Mouse (Mus musculus) lung, embryonic 15.5 days (tissue): ENCODE results near the gene Brsk2. TPM values are rescaled to one million over a fixed set of nuclear protein-coding genes. Genes with fewer than 3 reads are reported as not detected.

ENCODE experiments used
- ATAC-seq: fragments of 200-750 bp; cut with Nextera tagmentation; 2 replicates; pipeline ENCODE4 v1.8.0; 2017; ENCODE audit warnings: moderate number of reproducible peaks, borderline replicate concordance; ENCODE audit not compliant: low FRiP score, low TSS enrichment; ENCODE audit errors: extremely low read depth
- H3K27ac ChIP-seq: fragments of 300-500 bp; sonication (generic); 2 replicates; pipeline ENCODE4 v1.5.1; 2015; ENCODE audit warnings: moderate library complexity, mild to moderate bottlenecking, inconsistent platforms
- H3K27me3 ChIP-seq: fragments of 300-500 bp; sonication (generic); 2 replicates; pipeline ENCODE4 v1.6.1; 2015; ENCODE audit warnings: inconsistent platforms
- H3K36me3 ChIP-seq: fragments of 300-500 bp; sonication (generic); 2 replicates; pipeline ENCODE4 v1.6.1; 2015; ENCODE audit warnings: inconsistent platforms
- H3K4me1 ChIP-seq: fragments of 300-500 bp; sonication (generic); 2 replicates; pipeline ENCODE4 v1.6.1; 2015; ENCODE audit warnings: inconsistent platforms
- H3K4me2 ChIP-seq: fragments of 300-500 bp; sonication (generic); 2 replicates; pipeline ENCODE4 v1.6.1; 2015; ENCODE audit warnings: inconsistent platforms, mild to moderate bottlenecking, moderate library complexity
- H3K4me3 ChIP-seq: fragments of 300-500 bp; sonication (generic); 2 replicates; pipeline ENCODE4 v1.5.1; 2015; ENCODE audit warnings: mild to moderate bottlenecking, inconsistent platforms
- H3K9ac ChIP-seq: fragments of 300-500 bp; sonication (generic); 2 replicates; pipeline ENCODE4 v1.6.1; 2015; ENCODE audit warnings: inconsistent platforms
- H3K9me3 ChIP-seq: fragments of 300-500 bp; sonication (generic); 2 replicates; pipeline ENCODE4 v1.6.1; 2016; ENCODE audit warnings: inconsistent platforms
- WGBS: fragments of 180-500 bp; shearing (Covaris S2); methylation state at CpG from one replicate; pipeline ENCODE4 v1.1.7; 2015; 5-methylcytosine and 5-hydroxymethylcytosine counted together
- polyA plus RNA-seq: library from polyadenylated mRNA; unstranded; fragments of >200 nt; fragmentation: Nextera tagmentation; extraction: Ambion mirVana; gene quantifications from 2 replicates; pipeline ENCODE4 v1.2.1, GENCODE M21; 2015

Brsk2 gene
- polyA plus RNA-seq, 1 experiment from 2014 or later = 0.69 TPM

- Histone ChIP-seq H3K4me1 (no peaks in the 10 kb centered on the region), H3K36me3 (no peaks in the 10 kb centered on the region), H3K27me3 (no peaks in the 10 kb centered on the region; the same call in 1 of the 2 replicates), H3K4me2 (no peak overlapping the region), H3K9ac (no peak overlapping the region), H3K4me3 (no peak overlapping the region), H3K27ac (no peak overlapping the region), H3K9me3 (no peaks in the 10 kb centered on the region)
- no peak for ATAC-seq
- 91% methylated on average over 6 of the region's 6 CpGs for WGBS
Observed at GRCm38 (mm10) chr7:141934951-141935350, 14.6 kb upstream of the Brsk2 start.

- WGBS = 66% methylated on average over 5 of the region's 5 CpGs
- Histone ChIP-seq H3K27ac (no peak overlapping the region), H3K36me3 (no peaks in the 10 kb centered on the region), H3K9me3 (no peaks in the 10 kb centered on the region), H3K4me2 (no peak overlapping the region), H3K4me3 (no peak overlapping the region), H3K9ac (no peak overlapping the region), H3K4me1 (no peaks in the 10 kb centered on the region), H3K27me3 (peaks cover 33% of the 10 kb centered on the region)
- no peak for ATAC-seq
Observed at GRCm38 (mm10) chr7:141943444-141943843, 6.1 kb upstream of the Brsk2 start.

DNA sequence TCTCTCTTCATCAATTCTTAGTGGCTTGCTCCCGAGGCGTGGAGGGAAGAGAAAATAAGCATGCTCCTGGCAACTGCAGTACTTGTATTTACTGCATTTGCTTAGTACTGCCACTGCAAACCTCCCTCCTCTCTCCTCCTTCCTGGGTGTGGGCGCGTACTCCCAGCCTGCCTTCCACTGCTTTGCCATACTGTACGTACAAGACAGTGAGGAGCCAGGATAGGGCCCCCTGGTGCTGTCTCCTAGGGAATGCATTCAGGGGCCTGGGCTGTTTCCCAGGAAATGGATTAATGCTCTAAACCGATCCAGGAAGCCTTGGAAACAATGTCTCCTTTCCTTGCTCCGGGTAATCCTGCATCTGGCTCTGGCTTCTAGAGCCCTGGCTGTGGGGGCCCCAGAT, 3.6 kb upstream of the Brsk2 start:
- no peak overlapping the region for H3K4me3 ChIP-seq
- no peaks in the 10 kb centered on the region for H3K9me3 ChIP-seq
- H3K4me2 ChIP-seq = no peak overlapping the region
- no peak for ATAC-seq
- H3K4me1 ChIP-seq = peaks cover 12% of the 10 kb centered on the region
- no peaks in the 10 kb centered on the region for H3K36me3 ChIP-seq
- no peak overlapping the region for H3K9ac ChIP-seq
- H3K27me3 ChIP-seq = peaks cover 58% of the 10 kb centered on the region
- H3K27ac ChIP-seq = no peak overlapping the region
- WGBS = 24% methylated on average over 7 of the region's 7 CpGs

DNA sequence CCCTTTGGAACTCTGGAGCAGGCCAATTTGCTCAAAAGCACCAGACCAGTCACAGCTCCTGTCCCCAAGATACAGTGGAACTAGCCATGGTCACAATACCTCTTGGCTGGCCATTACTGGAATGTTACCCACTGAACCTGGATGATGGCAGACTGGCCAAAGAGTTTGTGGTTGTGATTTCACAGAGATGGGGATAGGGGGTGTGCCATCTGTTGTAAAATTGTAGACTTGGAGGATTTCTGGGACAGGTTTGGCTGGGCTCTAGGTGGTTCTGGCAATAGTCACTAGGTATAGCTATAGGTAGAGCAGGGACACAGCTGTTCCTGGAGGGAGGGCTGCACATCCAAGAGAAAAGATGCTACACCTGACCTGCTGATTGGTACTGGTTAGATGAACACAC, 2.0 kb upstream of the Brsk2 start:
- no peak for ATAC-seq
- no peak overlapping the region for H3K9ac ChIP-seq
- H3K9me3 ChIP-seq = no peaks in the 10 kb centered on the region
- H3K4me1 ChIP-seq = peaks cover 12% of the 10 kb centered on the region
- no peak overlapping the region for H3K4me2 ChIP-seq
- H3K4me3 ChIP-seq = no peak overlapping the region
- H3K27me3 ChIP-seq = peaks cover 74% of the 10 kb centered on the region
- no peaks in the 10 kb centered on the region for H3K36me3 ChIP-seq
- no peak overlapping the region for H3K27ac ChIP-seq

- Histone ChIP-seq H3K4me1 (peaks cover 12% of the 10 kb centered on the region), H3K36me3 (no peaks in the 10 kb centered on the region), H3K27ac (no peak overlapping the region), H3K9ac (no peak overlapping the region), H3K4me3 (no peak overlapping the region), H3K4me2 (no peak overlapping the region), H3K27me3 (peaks cover 78% of the 10 kb centered on the region), H3K9me3 (no peaks in the 10 kb centered on the region)
- no peak for ATAC-seq
- WGBS = 100% methylated on average over 1 of the region's 1 CpGs
Observed at GRCm38 (mm10) chr7:141948045-141948444, 1.5 kb upstream of the Brsk2 start.

DNA sequence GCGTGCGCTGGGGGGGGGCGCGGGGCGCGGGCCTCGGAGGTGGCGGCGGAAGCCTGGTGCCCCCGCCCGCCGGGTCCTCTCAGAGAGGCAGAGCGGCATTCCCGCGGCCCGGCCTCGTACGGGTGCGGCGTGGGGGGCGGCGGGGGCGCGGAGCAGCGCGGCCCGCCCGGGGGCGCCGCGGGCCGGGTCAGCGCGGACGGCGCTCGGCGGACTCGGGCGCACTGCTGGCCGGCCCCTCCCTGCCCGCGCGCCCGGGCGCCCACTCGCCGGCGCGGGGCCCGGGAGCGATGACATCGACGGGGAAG, 200 bp downstream of the Brsk2 start:
- no peak overlapping the region for H3K9ac ChIP-seq
- peak; percentile 44; the same call in 1 of the 2 replicates for ATAC-seq

GRCm38 (mm10) chr7:141950104-141951013, 808 bp downstream of the Brsk2 start:
- Histone ChIP-seq H3K9me3 (no peaks in the 10 kb centered on the region), H3K4me2 (peak overlapping the region; percentile 90), H3K9ac (no peak overlapping the region), H3K27me3 (peaks cover 82% of the 10 kb centered on the region), H3K27ac (no peak overlapping the region), H3K36me3 (no peaks in the 10 kb centered on the region), H3K4me3 (peak overlapping the region; percentile 43), H3K4me1 (peaks cover 12% of the 10 kb centered on the region)
- 2% methylated on average over 78 of the region's 84 CpGs for WGBS
- peak; percentile 23; the same call in 1 of the 2 replicates for ATAC-seq

More for the DNA sequence above, 200 bp downstream of the Brsk2 start:
- H3K4me3 ChIP-seq = peak overlapping the region; percentile 43
- H3K9me3 ChIP-seq = no peaks in the 10 kb centered on the region
- H3K27me3 ChIP-seq = peaks cover 84% of the 10 kb centered on the region
- peak overlapping the region; percentile 90 for H3K4me2 ChIP-seq
- no peak overlapping the region for H3K27ac ChIP-seq
- H3K36me3 ChIP-seq = no peaks in the 10 kb centered on the region
- peaks cover 12% of the 10 kb centered on the region for H3K4me1 ChIP-seq
- WGBS = no CpG with 5 or more reads among the region's 54 CpGs

- Histone ChIP-seq H3K36me3 (no peaks in the 10 kb centered on the region), H3K4me1 (peaks cover 12% of the 10 kb centered on the region), H3K27me3 (peaks cover 68% of the 10 kb centered on the region), H3K4me3 (no peak overlapping the region), H3K9me3 (no peaks in the 10 kb centered on the region), H3K9ac (no peak overlapping the region), H3K27ac (no peak overlapping the region), H3K4me2 (no peak overlapping the region)
- no peak for ATAC-seq
- WGBS = 87% methylated on average over 4 of the region's 4 CpGs
Observed at GRCm38 (mm10) chr7:141951821-141952220, 2.3 kb downstream of the Brsk2 start.

DNA sequence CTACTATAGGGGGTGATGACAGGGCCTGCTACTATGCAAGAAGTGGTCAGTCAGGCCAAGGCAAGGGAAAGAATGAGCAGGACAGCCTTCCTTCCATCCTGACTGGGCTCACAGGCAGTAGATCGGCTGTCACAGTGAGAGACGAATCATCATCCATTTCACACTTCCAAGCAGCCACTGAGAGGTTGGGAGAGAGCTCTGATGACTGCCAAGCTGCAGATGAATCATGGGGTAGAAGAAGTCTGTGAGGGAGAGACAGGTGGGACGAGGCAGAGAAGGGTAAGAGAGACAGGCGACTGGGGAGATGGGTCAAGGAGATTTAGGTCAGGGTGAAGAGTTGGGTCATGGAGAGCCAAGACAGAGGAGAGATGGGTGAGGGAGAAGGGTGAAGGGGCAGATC, 3.4 kb downstream of the Brsk2 start:
- Histone ChIP-seq H3K4me3 (no peak overlapping the region), H3K27ac (no peak overlapping the region), H3K4me1 (peaks cover 12% of the 10 kb centered on the region), H3K4me2 (no peak overlapping the region), H3K36me3 (no peaks in the 10 kb centered on the region), H3K9me3 (no peaks in the 10 kb centered on the region), H3K27me3 (peaks cover 58% of the 10 kb centered on the region), H3K9ac (no peak overlapping the region)
- ATAC-seq = no peak
- WGBS = 63% methylated on average over 4 of the region's 4 CpGs

DNA sequence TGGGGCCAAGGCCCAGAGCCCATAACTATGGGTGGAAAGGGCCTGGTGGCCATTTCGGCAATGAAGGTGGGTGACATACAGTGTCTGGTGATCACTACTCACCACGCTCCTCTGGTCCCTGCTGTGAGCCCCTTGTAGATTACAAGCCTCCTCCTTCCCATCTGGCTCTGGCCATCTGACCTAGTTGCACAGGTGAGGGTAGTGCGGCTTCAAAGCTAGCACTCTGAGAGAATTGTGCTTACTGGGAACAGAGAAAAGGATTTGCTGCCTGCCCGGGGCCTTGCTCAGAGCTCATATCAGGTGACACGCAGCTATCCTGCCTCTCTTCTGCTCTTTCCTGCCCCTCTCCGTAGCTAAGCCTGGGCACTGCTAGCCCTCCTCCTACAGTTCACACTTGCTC, 4.1 kb downstream of the Brsk2 start:
- H3K9ac ChIP-seq = no peak overlapping the region
- no peaks in the 10 kb centered on the region for H3K9me3 ChIP-seq
- H3K4me1 ChIP-seq = peaks cover 12% of the 10 kb centered on the region
- WGBS = 67% methylated on average over 6 of the region's 6 CpGs
- ATAC-seq = no peak
- peaks cover 51% of the 10 kb centered on the region for H3K27me3 ChIP-seq
- H3K4me2 ChIP-seq = no peak overlapping the region
- H3K27ac ChIP-seq = no peak overlapping the region
- H3K36me3 ChIP-seq = no peaks in the 10 kb centered on the region
- no peak overlapping the region for H3K4me3 ChIP-seq

GRCm38 (mm10) chr7:141955565-141956173, 6.1 kb downstream of the Brsk2 start:
- H3K27me3 ChIP-seq = peaks cover 30% of the 10 kb centered on the region
- WGBS = 61% methylated on average over 5 of the region's 5 CpGs

GRCm38 (mm10) chr7:141956174-141956566, 6.6 kb downstream of the Brsk2 start:
- H3K4me2 ChIP-seq = no peak overlapping the region
- H3K27ac ChIP-seq = no peak overlapping the region
- no peaks in the 10 kb centered on the region for H3K9me3 ChIP-seq
- WGBS = 70% methylated on average over 8 of the region's 8 CpGs
- no peak for ATAC-seq
- H3K4me3 ChIP-seq = no peak overlapping the region
- no peaks in the 10 kb centered on the region for H3K36me3 ChIP-seq
- no peaks in the 10 kb centered on the region for H3K4me1 ChIP-seq
- no peak overlapping the region for H3K9ac ChIP-seq
- H3K27me3 ChIP-seq = peaks cover 25% of the 10 kb centered on the region

More at GRCm38 (mm10) chr7:141955565-141956173, 6.1 kb downstream of the Brsk2 start:
- no peak overlapping the region for H3K9ac ChIP-seq
- H3K36me3 ChIP-seq = no peaks in the 10 kb centered on the region
- no peak for ATAC-seq
- H3K4me3 ChIP-seq = no peak overlapping the region
- H3K9me3 ChIP-seq = no peaks in the 10 kb centered on the region
- H3K4me1 ChIP-seq = peaks cover 1% of the 10 kb centered on the region; the same call in 1 of the 2 replicates
- H3K27ac ChIP-seq = no peak overlapping the region
- no peak overlapping the region for H3K4me2 ChIP-seq
